Mouse (Mus musculus) common myeloid progenitor, adult 5-6 weeks (primary cell): ENCODE measurements around the gene 2310061I04Rik. TPM values are rescaled to one million over a fixed set of nuclear protein-coding genes. Genes with fewer than 3 reads are reported as not detected.

ENCODE experiments used
- total RNA-seq: library from RNA; stranded (forward); fragments of 200-1000, 187-1606 nt; gene quantifications from 2 replicates; pipeline ENCODE4 v1.2.3, GENCODE M21; 2017

The 2310061I04Rik gene
- total RNA-seq, 1 experiment from 2014 or later: 10.9 TPM

Other genes with a start within 250 kb of the 2310061I04Rik start
- 13.2 and 44.4 TPM in 2 replicates for gene Vars2, start 229.8 kb downstream of the 2310061I04Rik start, total RNA-seq
- gene Gtf2h4, start 223.7 kb downstream of the 2310061I04Rik start, total RNA-seq: 16.5 and 23.3 TPM in 2 replicates
- not detected in 2 replicates for gene Ddr1, start 192.8 kb downstream of the 2310061I04Rik start, total RNA-seq
- gene Ier3, start 75.7 kb downstream of the 2310061I04Rik start, total RNA-seq: 66.9 and 67.4 TPM in 2 replicates
- gene Flot1, start 74.2 kb downstream of the 2310061I04Rik start, total RNA-seq: 62.8 and 68.5 TPM in 2 replicates
- gene Tubb5, start 59.1 kb downstream of the 2310061I04Rik start, total RNA-seq: 922 and 1,068 TPM in 2 replicates
- gene Mdc1, start 55.9 kb downstream of the 2310061I04Rik start, total RNA-seq: 27.0 and 39.0 TPM in 2 replicates
- gene Nrm, start 36.1 kb downstream of the 2310061I04Rik start, total RNA-seq: 55.1 and 58.3 TPM in 2 replicates
- 11.3 and 24.0 TPM in 2 replicates for gene Ppp1r18, start 31.8 kb downstream of the 2310061I04Rik start, total RNA-seq
- gene Dhx16, start 17.6 kb downstream of the 2310061I04Rik start, total RNA-seq: 42.3 and 52.4 TPM in 2 replicates
- 10.8 and 13.6 TPM in 2 replicates for gene Atat1, start 12.6 kb upstream of the 2310061I04Rik start, total RNA-seq
- 52.4 and 66.3 TPM in 2 replicates for gene Mrps18b, start 19.0 kb upstream of the 2310061I04Rik start, total RNA-seq
- gene Ppp1r10, start 19.0 kb upstream of the 2310061I04Rik start, total RNA-seq: 101 and 107 TPM in 2 replicates
- 236 and 291 TPM in 2 replicates for gene Abcf1, start 72.3 kb upstream of the 2310061I04Rik start, total RNA-seq
- gene Gnl1, start 82.4 kb upstream of the 2310061I04Rik start, total RNA-seq: 23.0 and 23.1 TPM in 2 replicates
- 8.3 and 9.7 TPM in 2 replicates for gene Prr3, start 82.8 kb upstream of the 2310061I04Rik start, total RNA-seq
- 15.3 and 16.4 TPM in 2 replicates for gene H2-T24, start 123.1 kb upstream of the 2310061I04Rik start, total RNA-seq
- 128 and 151 TPM in 2 replicates for gene H2-T23, start 135.4 kb upstream of the 2310061I04Rik start, total RNA-seq
- gene H2-T22, start 145.3 kb upstream of the 2310061I04Rik start, total RNA-seq: 42.8 and 48.6 TPM in 2 replicates
- not detected in 2 replicates for gene Gm6034, start 145.5 kb upstream of the 2310061I04Rik start, total RNA-seq
- gene Gm11127, start 160.9 kb upstream of the 2310061I04Rik start, total RNA-seq: 0.05 TPM in 1 of 2 replicates, not detected in the other
- 0.96 TPM in 1 of 2 replicates, not detected in the other for gene Gm19684, start 224.2 kb upstream of the 2310061I04Rik start, total RNA-seq
- gene Gm7030, start 232.0 kb upstream of the 2310061I04Rik start, total RNA-seq: not detected in 2 replicates